Mouse (Mus musculus): ENCODE measurements around the gene Mettl26. TPM values are rescaled to one million over a fixed set of nuclear protein-coding genes. Genes with fewer than 3 reads are reported as not detected.
A peak's percentile ranks its signal among the peaks of the same experiment; 100 is the strongest.

Mettl26 gene
- polyA plus RNA-seq, 1 experiment: 52.1 TPM

DNA sequence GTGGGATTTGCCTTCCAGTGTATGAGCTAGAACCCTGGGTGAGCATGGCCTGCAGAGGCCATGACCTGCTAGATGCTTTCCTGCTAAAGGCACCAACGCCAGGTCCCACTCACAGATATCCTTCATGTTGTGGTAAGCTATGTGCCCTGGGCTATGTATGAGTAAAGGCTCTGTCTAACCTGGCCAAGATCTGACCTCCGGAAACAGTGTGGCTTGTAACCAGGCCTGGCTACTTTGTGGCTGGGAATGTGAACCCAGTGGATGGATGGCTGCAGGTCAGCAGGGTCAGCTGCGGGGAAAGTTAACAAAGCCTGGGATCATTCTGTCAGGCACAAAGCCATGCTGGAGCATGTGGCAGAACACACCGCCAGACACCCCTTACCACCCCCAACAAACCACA lies 6.8 kb downstream of the Mettl26 start:
- no peak overlapping the region for H3K27ac ChIP-seq (replicated peaks; ENCODE audit: low read depth, low read length)
- H3K4me3 ChIP-seq (ENCODE audit: insufficient read depth, low read depth, low read length): no peak overlapping the region
- 0 out of 2 replicates have a peak, but pooled peaks cover 2% of the 10 kb centered on the region for H3K4me1 ChIP-seq (ENCODE audit: control insufficient read depth, insufficient read depth, insufficient read length, low read length)

GRCm38 (mm10) chr17:25882306-25882705 lies 7.4 kb downstream of the Mettl26 start:
- H3K4me1 ChIP-seq (ENCODE audit: control insufficient read depth, insufficient read depth, insufficient read length, low read length): 0 out of 2 replicates have a peak, but pooled peaks cover 2% of the 10 kb centered on the region
- no peak overlapping the region for H3K4me3 ChIP-seq (ENCODE audit: insufficient read depth, low read depth, low read length)
- H3K27ac ChIP-seq (replicated peaks; ENCODE audit: low read depth, low read length): no peak overlapping the region

DNA sequence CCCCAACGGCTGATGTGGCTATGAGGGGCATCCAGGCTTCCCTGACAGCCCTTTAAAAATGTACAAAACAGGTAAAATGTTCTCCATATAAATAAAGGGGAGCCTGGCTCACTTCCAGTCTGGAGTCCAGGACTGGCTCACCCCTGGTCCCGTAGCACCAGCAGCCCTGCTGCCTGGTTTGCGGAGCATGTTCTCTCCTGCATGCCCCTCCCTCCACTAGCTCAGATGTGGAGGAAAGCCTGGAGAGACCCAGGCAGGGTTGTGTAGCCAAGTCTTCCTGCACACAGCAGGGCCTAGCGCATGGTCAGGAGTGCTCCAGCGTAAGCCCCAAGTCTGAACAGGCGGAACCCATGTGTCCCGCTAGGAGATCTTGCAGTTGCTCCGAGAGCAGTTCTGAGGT lies 8.4 kb downstream of the Mettl26 start:
- H3K4me1 ChIP-seq (ENCODE audit: control insufficient read depth, insufficient read depth, insufficient read length, low read length): 0 out of 2 replicates have a peak, but pooled peaks cover 2% of the 10 kb centered on the region
- no peak overlapping the region for H3K4me3 ChIP-seq (ENCODE audit: insufficient read depth, low read depth, low read length)
- no peak overlapping the region for H3K27ac ChIP-seq (replicated peaks; ENCODE audit: low read depth, low read length)

- no peak overlapping the region for H3K4me3 ChIP-seq (ENCODE audit: insufficient read depth, low read depth, low read length)
- H3K27ac ChIP-seq (replicated peaks; ENCODE audit: low read depth, low read length): no peak overlapping the region
- H3K4me1 ChIP-seq (ENCODE audit: control insufficient read depth, insufficient read depth, insufficient read length, low read length): 0 out of 2 replicates have a peak, but pooled peaks cover 2% of the 10 kb centered on the region
These were observed 8.9 kb downstream of the Mettl26 start for GRCm38 (mm10) chr17:25883824-25884223.

DNA sequence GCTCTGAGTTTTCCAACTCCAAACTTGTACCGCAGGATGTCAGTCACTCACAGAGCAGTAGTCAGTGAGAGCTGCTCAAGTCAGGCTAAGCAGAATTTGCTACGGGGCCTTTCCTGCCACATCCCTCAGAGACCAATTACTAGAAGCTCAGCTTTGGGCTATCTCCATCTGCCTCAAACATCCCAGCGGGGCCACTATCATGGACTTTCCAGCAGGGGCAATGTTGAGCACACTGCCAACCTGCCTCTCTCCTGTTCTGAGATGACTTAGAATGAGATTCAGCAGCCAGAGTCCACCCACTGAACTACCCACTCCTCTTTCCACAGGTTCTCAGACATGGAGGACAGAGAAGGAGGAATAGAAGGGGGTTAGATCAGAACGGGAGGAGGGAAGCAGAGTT lies 10.8 kb downstream of the Mettl26 start:
- Histone ChIP-seq H3K4me3 (ENCODE audit: insufficient read depth, low read depth, low read length) (no peak overlapping the region), H3K4me1 (ENCODE audit: control insufficient read depth, insufficient read depth, insufficient read length, low read length) (0 out of 2 replicates have a peak, but pooled peaks cover 2% of the 10 kb centered on the region), H3K27ac (replicated peaks; ENCODE audit: low read depth, low read length) (no peak overlapping the region)

DNA sequence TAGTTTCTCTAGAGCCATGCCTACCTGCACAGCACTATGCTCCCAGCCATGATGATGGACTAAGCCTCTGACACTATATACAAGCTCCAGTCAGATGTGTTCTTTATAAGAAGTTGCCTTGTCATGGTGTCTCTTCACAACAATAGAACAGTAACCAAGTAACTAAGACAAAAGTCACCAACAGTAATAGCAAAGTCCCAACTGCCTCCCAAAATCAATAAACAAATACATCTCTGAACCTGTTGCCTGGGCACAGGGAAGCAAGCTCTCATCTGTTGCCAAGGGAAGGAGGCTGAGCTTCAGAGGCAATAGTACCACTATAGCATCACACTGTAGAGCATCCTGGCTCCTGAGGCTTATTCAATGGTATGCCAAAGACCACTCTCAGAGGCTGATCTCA lies 11.9 kb downstream of the Mettl26 start:
- H3K27ac ChIP-seq (replicated peaks; ENCODE audit: low read depth, low read length): no peak overlapping the region
- no peaks in the 10 kb centered on the region for H3K4me1 ChIP-seq (ENCODE audit: control insufficient read depth, insufficient read depth, insufficient read length, low read length)
- no peak overlapping the region for H3K4me3 ChIP-seq (ENCODE audit: insufficient read depth, low read depth, low read length)

DNA sequence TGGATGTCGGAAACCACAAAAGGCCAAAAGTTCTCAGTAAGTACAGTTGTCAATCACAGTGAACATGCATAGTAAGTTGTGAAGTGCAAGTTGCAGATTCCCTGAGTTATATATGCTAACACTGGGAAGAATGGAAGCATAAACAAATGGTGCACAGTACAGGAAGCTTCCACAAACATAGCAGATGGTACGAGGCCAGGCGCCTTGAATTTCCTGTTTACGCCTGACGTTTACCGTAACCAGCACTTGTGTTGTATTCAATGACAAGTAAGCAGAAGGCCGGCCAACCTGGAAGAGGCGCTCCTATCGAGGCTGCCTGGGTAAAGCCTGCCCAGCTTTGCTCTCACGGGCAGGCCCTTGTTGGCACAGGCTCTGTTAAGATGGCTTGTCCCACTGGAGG lies 12.6 kb downstream of the Mettl26 start:
- Histone ChIP-seq H3K4me1 (ENCODE audit: control insufficient read depth, insufficient read depth, insufficient read length, low read length) (no peaks in the 10 kb centered on the region), H3K4me3 (ENCODE audit: insufficient read depth, low read depth, low read length) (no peak overlapping the region), H3K27ac (replicated peaks; ENCODE audit: low read depth, low read length) (no peak overlapping the region)

DNA sequence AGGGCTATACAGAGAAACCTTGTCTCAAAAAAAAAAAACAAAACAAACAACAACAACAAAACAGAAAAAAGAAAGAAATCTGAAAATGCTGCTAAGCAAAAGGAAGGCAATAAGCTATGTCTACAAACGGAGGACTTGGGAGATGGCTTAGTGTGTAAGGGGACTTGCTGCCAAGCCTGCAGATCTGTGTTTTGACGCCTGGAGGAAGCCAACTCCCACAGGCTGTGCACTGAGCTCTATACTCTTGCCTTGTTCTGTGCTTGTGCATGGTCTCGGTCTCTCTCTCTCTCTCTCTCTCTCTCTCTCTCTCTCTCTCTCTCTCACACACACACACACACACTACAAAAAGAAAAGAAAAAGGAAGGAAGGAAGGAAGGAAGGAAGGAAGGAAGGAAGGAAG lies 14.0 kb downstream of the Mettl26 start:
- H3K4me3 ChIP-seq (ENCODE audit: insufficient read depth, low read depth, low read length): no peak overlapping the region
- no peaks in the 10 kb centered on the region for H3K4me1 ChIP-seq (ENCODE audit: control insufficient read depth, insufficient read depth, insufficient read length, low read length)
- no peak overlapping the region for H3K27ac ChIP-seq (replicated peaks; ENCODE audit: low read depth, low read length)

DNA sequence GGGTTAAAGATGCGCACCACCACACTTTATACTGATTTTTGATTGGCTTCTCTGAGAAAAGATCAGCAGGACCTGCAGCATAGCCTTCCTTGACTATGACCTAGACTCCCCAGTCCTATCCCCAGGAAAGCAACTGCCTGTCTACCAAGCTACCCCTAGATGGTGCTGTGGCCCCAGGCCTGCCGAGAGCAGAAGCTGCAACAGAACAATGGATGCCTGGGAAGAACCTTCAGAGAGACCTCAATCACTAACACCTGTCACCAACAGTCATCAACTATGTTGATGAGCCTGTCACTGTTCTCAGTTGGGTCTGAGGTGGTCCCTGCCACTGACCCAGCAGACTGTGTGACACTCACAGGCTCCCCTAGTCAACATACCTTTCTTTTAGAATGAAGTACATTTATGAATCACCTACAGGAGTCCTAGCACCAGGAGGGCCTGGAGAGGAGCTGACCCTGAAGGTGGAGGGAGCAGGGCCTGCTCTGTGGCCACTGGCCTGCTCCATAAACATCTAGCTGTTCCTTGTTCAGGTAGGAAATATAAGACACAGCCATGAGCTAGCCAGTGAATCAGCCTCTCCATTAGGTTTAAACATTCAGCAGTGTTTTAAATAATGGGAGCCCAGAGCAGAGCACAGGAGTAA lies 19.2 kb downstream of the Mettl26 start:
- Histone ChIP-seq H3K4me3 (ENCODE audit: insufficient read depth, low read depth, low read length) (no peak overlapping the region), H3K4me1 (ENCODE audit: control insufficient read depth, insufficient read depth, insufficient read length, low read length) (no peaks in the 10 kb centered on the region), H3K27ac (replicated peaks; ENCODE audit: low read depth, low read length) (no peak overlapping the region)

DNA sequence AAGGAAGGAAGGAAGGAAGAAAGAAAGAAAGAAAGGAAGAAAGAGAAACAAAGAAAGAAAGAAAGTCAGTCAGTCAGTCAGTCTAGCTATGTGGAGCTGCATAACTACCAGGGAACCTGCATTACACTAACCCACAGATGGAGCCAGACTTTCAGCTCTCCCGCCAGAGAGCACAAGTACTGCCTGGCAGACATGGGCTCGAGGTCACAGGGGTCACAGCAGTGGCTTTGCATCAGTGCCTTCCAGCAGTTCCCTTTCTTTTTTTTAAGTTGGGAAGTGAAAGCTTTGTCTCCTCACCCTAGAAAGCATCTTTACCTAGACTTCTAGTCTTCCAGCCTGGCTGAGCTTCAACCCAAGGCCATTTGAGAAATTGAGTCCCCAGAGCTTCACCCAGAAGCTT lies 20.5 kb downstream of the Mettl26 start:
- no peak overlapping the region for H3K27ac ChIP-seq (replicated peaks; ENCODE audit: low read depth, low read length)
- H3K4me1 ChIP-seq (ENCODE audit: control insufficient read depth, insufficient read depth, insufficient read length, low read length): no peaks in the 10 kb centered on the region
- no peak overlapping the region for H3K4me3 ChIP-seq (ENCODE audit: insufficient read depth, low read depth, low read length)

DNA sequence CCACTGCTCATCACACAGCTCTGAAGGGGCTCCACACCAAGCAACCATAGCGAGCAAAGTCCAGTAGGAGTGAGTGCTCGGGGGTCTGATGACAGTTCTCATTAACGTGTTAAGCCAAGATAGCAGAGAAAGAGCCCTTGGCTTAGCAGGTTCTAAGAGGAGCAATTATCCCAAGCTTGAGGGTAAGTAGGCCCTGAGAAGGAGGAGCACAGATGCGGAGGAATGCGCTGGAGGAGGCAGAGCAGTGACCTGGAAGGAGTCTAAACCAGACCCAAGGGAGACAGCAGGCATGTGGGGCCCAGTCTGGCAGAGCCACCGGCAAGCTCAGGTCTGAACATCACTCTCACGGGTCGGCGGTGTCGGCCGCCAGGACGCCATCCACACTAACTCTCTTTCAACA lies 21.0 kb downstream of the Mettl26 start:
- H3K27ac ChIP-seq (replicated peaks; ENCODE audit: low read depth, low read length): no peak overlapping the region
- no peaks in the 10 kb centered on the region for H3K4me1 ChIP-seq (ENCODE audit: control insufficient read depth, insufficient read depth, insufficient read length, low read length)
- no peak overlapping the region for H3K4me3 ChIP-seq (ENCODE audit: insufficient read depth, low read depth, low read length)

- H3K4me1 ChIP-seq (ENCODE audit: control insufficient read depth, insufficient read depth, insufficient read length, low read length): no peaks in the 10 kb centered on the region
- no peak overlapping the region for H3K27ac ChIP-seq (replicated peaks; ENCODE audit: low read depth, low read length)
- H3K4me3 ChIP-seq (ENCODE audit: insufficient read depth, low read depth, low read length): no peak overlapping the region
These were observed 25.3 kb downstream of the Mettl26 start for GRCm38 (mm10) chr17:25900193-25900592.

- Histone ChIP-seq H3K27ac (replicated peaks; ENCODE audit: low read depth, low read length) (no peak overlapping the region), H3K4me3 (ENCODE audit: insufficient read depth, low read depth, low read length) (no peak overlapping the region), H3K4me1 (ENCODE audit: control insufficient read depth, insufficient read depth, insufficient read length, low read length) (no peaks in the 10 kb centered on the region)
These were observed 28.2 kb downstream of the Mettl26 start for GRCm38 (mm10) chr17:25903061-25903460.

- no peak overlapping the region for H3K27ac ChIP-seq (replicated peaks; ENCODE audit: low read depth, low read length)
- 0 out of 2 replicates have a peak, but pooled peaks cover 7% of the 10 kb centered on the region for H3K4me1 ChIP-seq (ENCODE audit: control insufficient read depth, insufficient read depth, insufficient read length, low read length)
- H3K4me3 ChIP-seq (ENCODE audit: insufficient read depth, low read depth, low read length): no peak overlapping the region
These were observed 32.8 kb downstream of the Mettl26 start for GRCm38 (mm10) chr17:25907640-25908039.

DNA sequence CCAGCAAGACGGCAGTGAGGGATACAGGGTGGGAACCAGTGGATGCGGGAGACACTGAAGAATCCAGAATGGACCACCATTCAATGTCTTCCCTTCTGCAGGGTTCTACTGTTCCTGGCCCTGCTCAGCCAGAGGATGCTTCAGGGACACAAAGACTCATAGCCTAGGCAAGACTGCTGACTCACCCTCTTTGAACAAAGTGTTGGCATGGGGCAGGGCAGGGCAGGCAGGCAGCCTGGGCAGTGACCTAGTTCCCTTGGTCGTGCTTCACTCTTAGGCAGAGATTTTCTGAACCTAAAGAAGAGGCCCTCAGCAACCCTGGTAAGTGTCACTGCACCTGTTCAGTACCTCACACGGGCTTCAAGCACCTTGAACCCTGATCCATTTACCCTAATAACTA lies 36.9 kb downstream of the Mettl26 start:
- no peak overlapping the region for H3K4me3 ChIP-seq (ENCODE audit: insufficient read depth, low read depth, low read length)
- peak overlapping the region; percentile 26 for H3K27ac ChIP-seq (replicated peaks; ENCODE audit: low read depth, low read length)
- H3K4me1 ChIP-seq (ENCODE audit: control insufficient read depth, insufficient read depth, insufficient read length, low read length): peaks cover 14% of the 10 kb centered on the region; the same call in 1 of the 2 replicates

GRCm38 (mm10) chr17:25913186-25913876 lies 38.5 kb downstream of the Mettl26 start:
- Histone ChIP-seq H3K4me3 (ENCODE audit: insufficient read depth, low read depth, low read length) (peak overlapping the region; percentile 39), H3K4me1 (ENCODE audit: control insufficient read depth, insufficient read depth, insufficient read length, low read length) (peaks cover 21% of the 10 kb centered on the region), H3K27ac (replicated peaks; ENCODE audit: low read depth, low read length) (peak overlapping the region; percentile 83)
